Mouse (Mus musculus): Measurements from ENCODE around the gene Tax1bp1. TPM values are rescaled to one million over a fixed set of nuclear protein-coding genes. Genes with fewer than 3 reads are reported as not detected.

Gene Tax1bp1
- 17.4 and 53.2 TPM in 2 replicates for polyA plus RNA-seq (2012; rRNA removed; ENCODE audit: low replicate concordance)

GRCm38 (mm10) chr6:52713104-52713896 is at the start of gene Tax1bp1:
Tax1bp1 (plus strand) TSS chr6:52713729.

Other genes with a start within 250 kb of the Tax1bp1 start
- 53.3 and 125 TPM in 2 replicates for gene Hibadh, start 73.3 kb upstream of the Tax1bp1 start, polyA plus RNA-seq (2012; rRNA removed; ENCODE audit: low replicate concordance)

Data from mammary gland, adult 2 months (tissue).